Mouse (Mus musculus) CD8-positive naive resting alpha-beta T cell, adult 2 months (primary cell): ENCODE measurements at regions not wholly inside any gene's neighbourhood (a gene's known extent, or its start where the extent isn't known, plus 50 kb on each side); places are given as distances from the start of the nearest gene placed in this dataset.

Source experiments
- DNase-seq, 2 experiments: peaks; one replicate each; pipeline ENCODE4 v3.0.0; 2022; ENCODE audit warnings: low read depth in 2 of 2, low spot score in 2 of 2

- DNase-seq: no peak
Observed at GRCm38 (mm10) chr16:93193921-93194481, 368.1 kb upstream of the Runx1 start.

GRCm38 (mm10) chr16:93193263-93193662, 367.3 kb upstream of the Runx1 start:
- no peak for DNase-seq

GRCm38 (mm10) chr16:93192651-93193173, 366.8 kb upstream of the Runx1 start:
- no peak for DNase-seq

- no peak for DNase-seq
Observed at GRCm38 (mm10) chr16:93191174-93191573, 365.2 kb upstream of the Runx1 start.

GRCm38 (mm10) chr16:93190301-93190700, 364.4 kb upstream of the Runx1 start:
- DNase-seq: no peak

- no peak for DNase-seq
Observed at GRCm38 (mm10) chr16:93189875-93190274, 363.9 kb upstream of the Runx1 start.

DNA sequence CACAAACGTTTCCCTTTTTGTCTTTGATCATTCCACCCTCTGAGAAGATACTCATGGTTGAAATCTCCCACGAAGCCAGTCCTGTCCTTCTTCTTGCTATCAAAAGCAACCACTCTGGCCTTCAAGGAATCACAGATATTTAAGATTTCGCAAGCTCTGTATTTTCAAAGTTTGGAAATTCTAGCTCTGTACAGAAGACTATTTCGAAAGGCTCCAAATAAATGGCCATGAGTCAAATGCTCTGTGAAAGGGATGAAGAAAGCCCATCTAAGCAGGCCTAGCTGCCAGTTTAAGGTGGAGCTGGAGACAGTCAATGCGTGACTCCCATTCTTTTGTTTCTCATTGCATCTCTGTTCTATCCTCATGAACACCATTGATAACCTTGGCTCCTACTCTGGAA, 363.5 kb upstream of the Runx1 start:
- no peak for DNase-seq

- no peak for DNase-seq
Observed at GRCm38 (mm10) chr16:93186554-93186953, 360.6 kb upstream of the Runx1 start.

DNA sequence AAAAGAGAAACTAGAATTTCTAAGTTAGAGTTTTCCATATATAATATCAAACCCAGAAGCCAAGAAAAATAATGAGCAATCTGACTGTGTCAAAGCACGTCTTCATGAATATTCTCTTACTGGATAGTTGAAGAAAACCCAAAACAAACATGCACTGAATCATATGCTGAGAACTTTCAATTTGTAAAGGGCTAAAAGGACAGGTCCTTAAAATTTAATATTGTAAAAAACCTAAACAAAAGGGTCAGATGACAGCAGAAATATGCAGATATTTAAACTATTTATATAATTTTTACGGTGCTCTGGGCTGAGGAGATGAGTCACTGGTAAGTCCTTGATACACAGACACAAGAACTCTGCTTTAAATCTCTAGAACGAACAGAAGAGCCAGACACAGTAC, 356.7 kb upstream of the Runx1 start:
- no peak for DNase-seq

GRCm38 (mm10) chr16:93181497-93181896, 355.5 kb upstream of the Runx1 start:
- no peak for DNase-seq

DNA sequence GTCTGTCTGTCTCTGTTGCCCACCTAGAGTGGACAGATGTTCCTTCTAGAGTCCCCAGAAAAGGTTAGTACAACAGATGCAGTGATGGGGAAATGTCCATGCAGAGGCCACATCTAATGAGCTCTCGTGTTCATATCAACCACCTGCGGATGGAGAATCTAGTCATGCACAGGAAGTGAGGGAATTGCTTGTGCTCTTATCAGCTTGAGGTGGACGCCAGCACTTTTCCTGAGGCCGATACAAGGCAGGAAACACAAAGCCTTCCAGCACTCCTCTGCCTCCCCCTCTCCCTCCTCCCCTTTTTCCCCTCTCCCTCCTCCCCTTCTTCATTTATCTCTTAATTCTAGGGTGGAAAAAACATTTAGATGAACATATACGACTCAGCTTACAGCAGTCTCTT, 354.3 kb upstream of the Runx1 start:
- DNase-seq: no peak

DNA sequence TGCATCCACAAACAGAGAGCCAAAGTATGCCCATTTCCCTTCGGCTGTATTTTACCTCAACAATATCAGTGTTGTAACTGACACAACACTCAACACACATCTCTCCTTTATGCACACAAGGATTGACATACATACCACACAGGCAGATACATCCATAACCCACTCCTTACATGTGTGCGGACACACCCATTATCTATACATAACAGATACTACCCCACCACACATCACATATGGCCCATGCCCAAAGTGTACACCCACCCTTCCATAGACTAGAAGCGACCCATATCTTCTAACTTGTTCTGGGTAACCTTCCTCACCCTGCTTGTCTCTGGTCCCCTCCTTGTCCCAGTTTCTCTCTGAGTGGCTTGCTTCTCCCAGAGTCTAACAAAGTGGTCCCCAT, 340.7 kb upstream of the Runx1 start:
- DNase-seq: no peak

DNA sequence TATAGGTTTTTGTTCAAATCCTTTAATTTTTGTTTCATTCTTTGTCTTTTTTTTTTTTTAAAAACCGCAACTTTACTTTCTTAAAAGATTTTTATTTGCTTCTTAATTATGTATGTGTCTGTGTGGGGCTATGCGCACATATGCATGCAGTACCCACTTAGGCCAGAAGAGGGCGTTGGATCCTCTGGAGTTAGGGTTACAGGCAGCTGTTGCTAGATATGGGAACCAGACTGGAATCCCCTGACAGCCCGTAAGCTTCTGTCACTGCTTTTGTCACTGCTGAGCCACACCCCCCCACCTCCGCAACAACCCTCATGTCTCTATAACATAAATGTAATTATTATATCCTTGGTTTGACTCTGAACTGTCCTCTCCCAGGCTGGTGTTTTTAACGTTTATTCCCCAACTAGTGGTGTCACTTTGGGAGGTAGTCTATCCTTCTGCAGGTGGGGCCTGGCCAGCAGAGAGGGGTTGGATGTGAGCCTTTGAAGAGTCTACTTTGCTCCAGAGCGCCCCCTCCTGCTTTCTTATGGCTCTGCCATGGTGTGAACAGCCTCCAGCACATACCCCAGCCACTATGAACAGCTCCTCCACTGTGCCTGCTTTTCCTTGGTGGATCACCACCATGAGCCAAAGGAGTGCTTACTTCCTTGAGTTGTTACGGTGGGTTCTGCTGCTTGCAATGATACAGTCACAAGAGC, 332.7 kb upstream of the Runx1 start:
- DNase-seq: peak in 1 of 2 experiments; percentile 4

DNA sequence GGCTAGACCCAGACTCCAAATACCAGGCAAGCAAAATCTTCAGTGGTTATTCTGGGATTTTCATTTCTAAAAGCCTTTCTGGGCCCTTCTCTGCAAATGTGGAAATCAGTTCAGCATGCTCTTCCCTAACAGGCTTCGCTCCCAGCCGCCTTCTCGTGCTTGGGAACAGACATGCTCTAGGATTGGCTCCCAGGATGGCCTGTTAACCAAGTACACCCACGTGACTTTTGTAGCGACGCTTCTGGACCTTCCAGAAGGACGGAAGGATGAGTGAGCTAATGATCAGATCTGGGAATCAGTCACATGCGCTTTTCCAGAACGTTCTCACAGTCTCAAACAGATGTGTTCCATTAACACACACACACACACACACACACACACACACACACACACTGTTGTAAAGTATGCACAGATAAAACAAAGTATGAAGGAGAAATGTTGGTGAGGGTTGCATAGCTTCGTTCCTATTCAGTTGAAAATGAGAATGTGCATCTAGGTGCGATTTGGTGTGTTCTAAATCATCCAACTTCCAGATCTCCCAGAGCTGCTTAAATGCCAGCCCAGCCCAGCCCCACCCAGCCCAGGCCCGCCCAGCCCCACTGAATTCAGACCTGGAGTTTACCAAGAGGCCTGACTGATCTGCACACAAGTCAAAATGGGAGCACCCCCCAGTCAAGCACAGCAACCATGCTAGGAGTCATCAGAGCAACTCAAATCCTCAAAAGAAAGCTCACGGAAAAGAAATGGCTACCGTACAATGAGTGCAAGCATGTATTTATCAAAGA, 327.8 kb upstream of the Runx1 start:
- DNase-seq: no peak

DNA sequence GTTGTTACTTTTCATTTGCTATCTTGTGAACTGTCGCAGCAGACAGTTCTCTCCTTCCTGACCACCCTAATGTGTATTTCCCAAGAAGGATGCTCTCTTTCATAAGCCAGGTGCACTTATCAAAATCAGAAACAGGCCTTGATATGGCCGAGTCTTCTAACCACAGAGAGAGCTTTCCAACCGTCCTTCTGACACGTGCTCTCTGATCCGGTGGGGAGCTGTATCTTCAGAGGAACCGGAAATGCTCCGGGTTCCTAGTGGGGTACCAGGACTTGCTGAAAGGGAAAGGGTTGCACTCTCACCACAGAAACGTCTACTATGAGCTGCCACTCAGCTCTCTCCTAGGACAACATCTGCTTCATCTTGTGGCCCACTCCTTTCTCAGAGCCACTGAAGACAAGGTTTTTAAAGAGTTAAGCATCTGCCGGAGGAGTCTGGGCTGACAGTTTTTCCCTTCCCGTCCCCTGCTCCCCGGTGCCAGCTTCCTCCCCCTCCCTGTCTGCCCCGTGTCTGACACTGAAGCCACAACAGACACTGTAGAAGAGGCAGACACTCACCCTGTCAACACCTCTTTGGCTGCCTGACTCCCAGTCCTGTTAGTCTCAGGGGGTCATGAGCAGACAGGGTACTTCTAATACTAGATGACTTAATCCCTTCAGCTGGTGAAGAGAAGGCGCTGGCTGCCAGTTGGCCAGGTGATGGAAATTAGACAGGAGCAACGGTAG, 327.0 kb upstream of the Runx1 start:
- DNase-seq: peak; percentile 9 to 39

DNA sequence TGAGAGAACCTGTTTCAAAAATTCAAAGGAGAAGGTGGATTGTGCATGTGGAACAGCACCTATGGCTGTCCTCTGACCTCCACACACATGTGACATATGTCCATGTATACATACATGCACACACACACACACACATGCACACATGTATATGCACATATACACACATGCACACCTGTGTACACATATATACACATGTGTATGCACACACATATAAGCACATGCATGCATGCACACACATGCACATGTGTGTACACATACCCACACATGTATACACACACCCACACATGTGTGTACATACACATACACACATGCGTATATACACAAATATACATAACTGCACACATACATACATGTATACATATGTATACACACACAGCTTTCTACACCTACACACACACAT, 326.1 kb upstream of the Runx1 start:
- no peak for DNase-seq

- no peak for DNase-seq
Observed at GRCm38 (mm10) chr16:93151652-93152051, 325.7 kb upstream of the Runx1 start.

GRCm38 (mm10) chr16:93150451-93150850, 324.5 kb upstream of the Runx1 start:
- no peak for DNase-seq

- DNase-seq: no peak
Observed at GRCm38 (mm10) chr16:93147525-93148222, 321.7 kb upstream of the Runx1 start.

- no peak for DNase-seq
Observed at GRCm38 (mm10) chr16:93146812-93147211, 320.9 kb upstream of the Runx1 start.

DNA sequence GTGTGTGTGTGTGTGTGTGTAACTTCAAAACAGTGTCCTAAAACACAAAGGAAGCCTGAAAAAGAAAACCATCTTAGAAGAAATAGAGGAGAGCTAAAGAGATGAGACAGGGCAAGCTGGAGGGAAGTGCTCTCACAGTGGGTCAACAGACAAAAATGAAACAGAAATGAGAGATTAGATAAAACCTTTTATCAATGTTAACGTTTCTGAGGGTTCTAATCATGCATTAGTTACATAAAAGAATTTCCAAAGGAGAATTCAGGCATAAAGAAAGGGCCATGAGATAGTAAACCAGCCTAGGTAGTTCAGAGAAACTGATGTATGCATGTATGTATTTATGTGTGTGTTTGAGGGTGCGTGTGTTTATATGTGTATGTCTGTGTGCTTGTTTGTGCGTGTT, 319.7 kb upstream of the Runx1 start:
- DNase-seq: no peak
